Mouse (Mus musculus) neural tube, embryonic 13.5 days (tissue): Measurements from ENCODE around the gene Znhit3. TPM values are rescaled to one million over a fixed set of nuclear protein-coding genes. Genes with fewer than 3 reads are reported as not detected.
"Not testable (repeated sequence)": the region's sequence is repeated elsewhere in the genome, so short reads cannot be mapped to it uniquely, and the experiment has no call there.

Experiments
- ATAC-seq: fragments of 200-750 bp; cut with Nextera tagmentation; 2 replicates; pipeline ENCODE4 v1.8.0; 2017; ENCODE audit warnings: low read depth, mild to moderate bottlenecking, moderate TSS enrichment, moderate library complexity
- H3K27ac ChIP-seq: fragments of 300-500 bp; sonication (generic); replicated peaks from 2 replicates; pipeline ENCODE4 v1.5.1; 2015; ENCODE audit warnings: moderate library complexity, mild to moderate bottlenecking, inconsistent platforms
- H3K27me3 ChIP-seq: fragments of 300-500 bp; sonication (generic); 2 replicates; pipeline ENCODE4 v1.6.1; 2015; ENCODE audit warnings: mild to moderate bottlenecking, inconsistent platforms
- H3K36me3 ChIP-seq: fragments of 300-500 bp; sonication (generic); 2 replicates; pipeline ENCODE4 v1.6.1; 2015; ENCODE audit warnings: mild to moderate bottlenecking, inconsistent platforms
- H3K4me1 ChIP-seq: fragments of 300-500 bp; sonication (generic); replicated peaks from 2 replicates; pipeline ENCODE4 v1.6.1; 2015; ENCODE audit warnings: inconsistent platforms
- H3K4me2 ChIP-seq: fragments of 300-500 bp; sonication (generic); 2 replicates; pipeline ENCODE4 v1.6.1; 2015; ENCODE audit warnings: inconsistent platforms, mild to moderate bottlenecking, moderate library complexity
- H3K4me3 ChIP-seq: fragments of 300-500 bp; sonication (generic); 2 replicates; pipeline ENCODE4 v1.5.1; 2015; ENCODE audit warnings: mild to moderate bottlenecking, inconsistent platforms
- H3K9ac ChIP-seq: fragments of 300-500 bp; sonication (generic); 2 replicates; pipeline ENCODE4 v1.6.1; 2015; ENCODE audit warnings: moderate library complexity, mild to moderate bottlenecking, inconsistent platforms
- H3K9me3 ChIP-seq: fragments of 300-500 bp; sonication (generic); 2 replicates; pipeline ENCODE4 v1.6.1; 2016; ENCODE audit warnings: inconsistent platforms
- WGBS: fragments of 180-500 bp; shearing (Covaris S2); methylation state at CpG from one replicate; pipeline ENCODE4 v1.1.7; 2015; 5-methylcytosine and 5-hydroxymethylcytosine counted together
- polyA plus RNA-seq: library from polyadenylated mRNA; unstranded; fragments of >200 nt; fragmentation: Nextera tagmentation; extraction: Ambion mirVana; gene quantifications from 2 replicates; pipeline ENCODE4 v1.2.1, GENCODE M21; 2015

Gene Znhit3
- polyA plus RNA-seq, 1 experiment from 2014 or later, result 68.0 TPM

DNA sequence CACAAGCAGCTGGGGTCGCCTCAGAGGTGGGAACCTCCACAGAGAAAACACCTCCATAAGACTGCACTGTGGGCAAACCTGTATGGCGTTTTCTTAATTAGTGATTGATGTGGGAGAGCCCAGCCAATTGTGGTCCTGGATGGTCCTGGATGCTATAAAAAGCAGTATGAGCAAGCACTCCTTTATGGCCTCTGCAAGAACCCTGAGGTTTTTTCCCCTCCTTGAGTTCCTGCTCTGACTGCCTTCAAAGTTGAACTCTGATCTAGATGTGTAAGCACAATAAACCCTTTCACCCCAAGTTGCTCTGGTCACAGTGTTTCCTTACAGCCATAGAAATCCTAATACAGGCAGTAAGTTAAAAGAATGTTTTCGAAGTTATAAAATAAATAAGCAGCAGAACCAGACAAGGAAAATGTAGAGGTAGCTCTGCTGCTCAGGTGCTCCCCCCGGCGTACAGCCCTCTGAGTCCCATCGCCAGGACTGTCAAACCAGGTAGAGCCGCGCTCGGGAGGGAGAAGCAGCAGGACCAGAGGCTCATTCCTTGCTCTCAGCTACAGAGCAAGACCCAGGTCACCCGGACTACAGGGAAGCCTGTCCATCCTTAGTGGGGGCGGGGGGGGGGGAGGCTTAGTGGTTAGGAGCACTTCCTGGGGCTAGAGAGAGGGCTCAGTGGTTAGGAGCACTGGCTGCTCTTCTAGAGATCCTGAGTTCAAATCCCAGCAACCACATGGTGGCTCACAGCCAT, 29.2 kb downstream of the Znhit3 start:
- ATAC-seq, result no peak
- Histone ChIP-seq H3K9ac (no peak overlapping the region), H3K27me3 (no peaks in the 10 kb centered on the region), H3K4me2 (no peak overlapping the region), H3K36me3 (peaks cover 74% of the 10 kb centered on the region), H3K4me3 (no peak overlapping the region), H3K9me3 (no peaks in the 10 kb centered on the region), H3K4me1 (no peaks in the 10 kb centered on the region), H3K27ac (no peak overlapping the region)
- WGBS, result 93% methylated on average over 11 of the region's 11 CpGs

DNA sequence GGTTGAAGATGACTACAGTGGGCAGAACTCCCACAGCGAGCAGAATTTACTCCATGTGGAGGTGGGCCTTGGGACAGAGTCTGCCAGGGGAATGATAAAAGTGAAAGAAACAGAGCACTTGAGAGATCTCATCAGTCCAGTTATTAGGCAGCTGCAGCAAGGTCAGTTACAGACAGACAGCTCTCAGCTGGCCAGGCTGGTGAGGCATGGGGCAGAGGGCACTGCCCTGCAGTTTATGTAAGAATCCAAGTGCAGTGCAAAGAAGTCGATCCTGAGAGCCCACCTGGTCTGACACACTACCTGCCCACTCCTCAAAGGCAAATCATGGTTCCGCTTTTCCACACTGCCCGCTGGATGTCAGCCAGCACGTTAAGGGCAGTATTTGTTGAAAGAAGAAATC, 29.9 kb downstream of the Znhit3 start:
- peaks cover 67% of the 10 kb centered on the region for H3K36me3 ChIP-seq
- no peaks in the 10 kb centered on the region for H3K9me3 ChIP-seq
- 86% methylated on average over 5 of the region's 5 CpGs for WGBS
- H3K9ac ChIP-seq, result no peak overlapping the region
- H3K4me3 ChIP-seq, result no peak overlapping the region
- no peak for ATAC-seq
- H3K27me3 ChIP-seq, result no peaks in the 10 kb centered on the region
- no peak overlapping the region for H3K27ac ChIP-seq
- no peak overlapping the region for H3K4me2 ChIP-seq
- peaks cover 7% of the 10 kb centered on the region for H3K4me1 ChIP-seq

DNA sequence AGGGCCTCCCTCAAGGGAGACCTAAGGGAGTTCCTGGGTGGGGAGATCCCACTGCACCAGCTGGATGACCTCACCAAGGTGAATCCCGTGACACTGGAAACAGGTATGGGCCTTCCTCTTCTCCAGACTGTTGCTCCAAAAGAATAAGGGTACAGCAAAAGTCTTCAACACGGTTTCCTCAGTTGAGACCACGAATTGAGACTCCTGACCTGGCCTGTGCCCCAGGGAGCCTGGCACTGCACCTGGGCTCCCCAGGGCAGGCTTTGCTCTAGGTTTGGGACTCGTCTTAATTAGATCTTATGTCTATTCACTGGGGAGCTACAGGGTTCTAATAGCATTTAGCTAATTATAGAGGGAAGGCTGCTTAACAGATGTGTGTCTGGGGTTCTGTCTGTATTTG, 30.9 kb downstream of the Znhit3 start:
- H3K27ac ChIP-seq, result no peak overlapping the region
- no peak overlapping the region for H3K9ac ChIP-seq
- H3K4me3 ChIP-seq, result no peak overlapping the region
- no peaks in the 10 kb centered on the region for H3K27me3 ChIP-seq
- H3K4me2 ChIP-seq, result no peak overlapping the region
- H3K9me3 ChIP-seq, result no peaks in the 10 kb centered on the region
- ATAC-seq, result no peak
- 80% methylated on average over 4 of the region's 4 CpGs for WGBS
- H3K36me3 ChIP-seq, result peaks cover 64% of the 10 kb centered on the region
- H3K4me1 ChIP-seq, result peaks cover 14% of the 10 kb centered on the region

DNA sequence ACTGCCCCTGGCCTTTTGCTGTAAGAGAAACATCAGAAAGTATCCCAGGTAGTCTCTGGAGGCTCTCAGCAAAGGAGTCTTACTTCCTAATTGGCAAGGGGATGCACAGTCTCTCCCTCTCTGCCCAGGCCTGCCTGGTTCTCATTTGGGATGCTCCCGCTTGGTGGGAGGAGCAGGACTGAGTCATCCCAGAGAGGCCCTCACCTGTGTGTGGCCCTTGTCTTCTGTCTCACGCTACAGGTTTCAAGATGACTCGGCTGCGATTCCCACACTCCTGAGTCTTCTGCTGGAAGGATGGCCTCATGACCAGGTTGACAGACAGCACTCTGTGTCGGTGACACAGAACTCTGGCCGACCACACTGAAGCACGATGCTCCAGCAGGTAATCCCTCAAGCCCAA, 33.8 kb downstream of the Znhit3 start:
- Histone ChIP-seq H3K27ac (no peak overlapping the region), H3K9me3 (no peaks in the 10 kb centered on the region), H3K27me3 (no peaks in the 10 kb centered on the region), H3K4me1 (peaks cover 21% of the 10 kb centered on the region), H3K9ac (no peak overlapping the region), H3K4me2 (no peak overlapping the region), H3K36me3 (peaks cover 43% of the 10 kb centered on the region), H3K4me3 (no peak overlapping the region)
- WGBS, result 96% methylated on average over 7 of the region's 7 CpGs
- ATAC-seq, result no peak

DNA sequence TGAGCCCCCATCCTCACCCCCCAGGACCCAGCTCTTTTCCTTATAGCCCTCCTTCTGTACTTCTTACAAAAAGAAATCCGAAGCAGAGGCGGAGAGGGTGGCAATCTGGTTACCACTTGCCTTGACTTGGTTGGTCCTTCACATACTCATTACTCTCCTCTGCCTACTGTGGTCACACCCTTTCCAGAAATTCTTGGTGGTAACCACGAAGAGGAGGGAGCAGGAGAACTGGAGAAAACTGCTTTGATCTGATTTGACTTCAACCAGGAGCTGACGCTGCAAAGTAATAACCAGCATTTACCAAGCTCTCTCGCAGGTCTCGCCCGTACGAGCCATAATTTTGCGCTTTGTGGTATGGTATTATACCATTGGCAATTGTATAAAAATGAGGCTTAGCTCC, 35.2 kb downstream of the Znhit3 start:
- no peak for ATAC-seq
- Histone ChIP-seq H3K4me1 (peaks cover 21% of the 10 kb centered on the region), H3K4me3 (peak overlapping the region; percentile 65), H3K27me3 (no peaks in the 10 kb centered on the region), H3K4me2 (peak overlapping the region; percentile 95), H3K36me3 (peaks cover 32% of the 10 kb centered on the region), H3K9me3 (no peaks in the 10 kb centered on the region), H3K27ac (peak overlapping the region; percentile 91), H3K9ac (peak overlapping the region; percentile 85)
- 63% methylated on average over 9 of the region's 9 CpGs for WGBS

DNA sequence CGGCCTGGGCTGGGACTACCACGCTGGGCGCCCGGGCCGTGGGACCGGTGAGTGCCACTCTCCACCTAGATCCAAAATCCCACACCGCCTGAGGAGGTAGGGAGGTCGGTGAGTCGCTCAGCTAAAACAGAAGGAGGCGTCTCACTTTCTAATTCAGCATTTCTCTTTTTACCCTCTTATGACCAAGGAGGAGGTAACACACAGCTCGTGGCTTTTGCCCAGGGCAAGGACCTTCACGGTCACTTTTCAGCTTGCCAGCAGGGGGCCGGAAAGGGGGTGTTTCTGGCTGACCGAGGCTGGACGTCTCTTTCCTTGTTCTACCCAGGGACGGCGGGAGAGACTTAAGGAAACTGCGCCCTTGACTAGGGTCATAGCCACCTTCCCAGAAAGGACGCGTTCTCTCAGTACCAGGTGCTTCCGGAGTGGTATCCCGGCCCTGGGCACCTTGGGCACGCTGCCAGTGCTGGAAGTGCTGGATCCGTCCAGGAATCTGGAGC, 35.7 kb downstream of the Znhit3 start:
- peak; percentile 9; the same call in 1 of the 2 replicates for ATAC-seq
- Histone ChIP-seq H3K27ac (peak overlapping the region; percentile 91), H3K9me3 (no peaks in the 10 kb centered on the region), H3K4me1 (peaks cover 21% of the 10 kb centered on the region), H3K4me3 (peak overlapping the region; percentile 65), H3K4me2 (peak overlapping the region; percentile 95), H3K9ac (peak overlapping the region; percentile 85), H3K27me3 (no peaks in the 10 kb centered on the region), H3K36me3 (peaks cover 29% of the 10 kb centered on the region)
- 0% methylated on average over 24 of the region's 24 CpGs for WGBS

DNA sequence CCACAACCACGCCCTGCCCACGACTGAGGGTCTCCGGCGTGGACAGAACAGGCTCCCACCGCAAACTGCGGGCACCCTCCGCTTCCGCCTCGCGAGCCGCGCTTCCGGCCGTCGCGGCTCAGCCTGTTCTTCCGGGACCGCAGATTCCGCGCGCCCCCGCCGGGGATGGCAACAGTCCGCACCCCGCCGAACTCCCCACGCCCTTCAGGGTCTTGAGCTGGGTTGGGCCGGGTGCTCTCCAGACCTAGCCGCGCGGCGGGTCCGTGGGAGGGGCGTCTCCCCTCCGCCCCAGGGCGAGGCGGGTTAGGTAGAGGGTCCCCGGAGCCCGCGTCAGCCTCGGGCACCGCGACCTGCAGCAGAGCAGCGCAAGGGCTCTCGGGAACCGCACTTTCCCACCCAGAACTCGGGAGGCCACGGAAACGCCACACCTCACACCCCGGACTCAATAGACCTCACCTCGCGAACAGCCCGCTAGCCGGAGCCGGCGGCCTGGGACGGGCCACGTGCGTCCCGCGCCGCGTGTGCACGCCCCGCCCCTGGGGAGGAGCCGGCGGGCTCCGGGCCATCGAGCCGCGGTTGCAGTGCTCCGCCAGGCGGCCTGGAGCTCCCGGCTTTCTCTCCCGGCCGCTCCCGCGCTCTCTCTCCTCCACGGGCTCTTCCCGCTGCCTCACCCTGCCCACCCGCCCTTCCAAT, 36.2 kb downstream of the Znhit3 start, which contains the start of the genes Myo19 and Pigw:
Gene Myo19 (plus strand): TSS at position 377 of the 693 bp plus-strand sequence.
Gene Pigw (minus strand): TSS at position 514 of the 693 bp plus-strand sequence.
- H3K36me3 ChIP-seq, result peaks cover 23% of the 10 kb centered on the region
- H3K4me1 ChIP-seq, result peaks cover 21% of the 10 kb centered on the region
- WGBS, result under 1% methylated on average over 81 of the region's 81 CpGs
- ATAC-seq, result peak; percentile 96
- no peaks in the 10 kb centered on the region for H3K27me3 ChIP-seq
- H3K9ac ChIP-seq, result peak within 1 kb of the TSS; percentile 85
- no peaks in the 10 kb centered on the region for H3K9me3 ChIP-seq
- H3K27ac ChIP-seq, result peak within 1 kb of the TSS; percentile 91
- H3K4me3 ChIP-seq, result peak within 1 kb of the TSS; percentile 65
- peak within 1 kb of the TSS; percentile 95 for H3K4me2 ChIP-seq

DNA sequence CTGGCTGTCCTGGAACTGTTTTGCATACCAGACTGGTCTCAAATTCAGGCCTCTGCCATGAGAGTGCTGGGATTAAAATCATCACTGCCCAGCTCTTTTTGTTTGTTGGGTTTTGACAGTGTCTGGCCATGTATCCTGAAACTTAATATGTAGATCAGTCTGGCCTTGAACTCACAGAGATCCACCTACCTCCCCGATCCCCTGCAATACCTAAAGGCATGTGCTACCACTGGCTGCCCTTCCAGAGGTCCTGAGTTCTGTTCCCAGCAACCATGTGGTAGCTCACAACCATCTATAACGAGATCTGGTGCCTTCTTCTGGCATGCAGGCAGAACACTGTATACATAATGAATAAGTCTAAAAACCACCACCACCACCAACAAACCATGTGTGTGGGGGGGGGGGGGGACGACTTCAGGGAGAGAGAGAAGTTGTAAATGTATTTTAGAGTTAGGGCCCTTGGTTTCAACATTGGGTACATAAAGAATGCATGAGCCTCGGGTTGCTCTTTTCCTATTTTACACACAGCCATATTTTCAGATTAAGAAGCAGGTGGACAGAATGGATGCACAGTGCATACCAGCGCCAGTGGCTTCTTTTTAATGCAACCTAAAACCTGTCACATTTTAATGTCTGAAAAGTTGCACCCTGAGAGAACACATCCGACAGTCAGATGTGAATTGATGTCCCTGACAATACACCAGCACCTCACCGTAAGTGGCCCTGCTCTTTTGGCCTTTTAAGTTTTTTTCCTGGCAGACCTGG, 37.0 kb downstream of the Znhit3 start:
- H3K9ac ChIP-seq, result peak overlapping the region; percentile 85
- peak overlapping the region; percentile 91 for H3K27ac ChIP-seq
- H3K4me2 ChIP-seq, result peak overlapping the region; percentile 95
- 19% methylated on average over 7 of the region's 7 CpGs for WGBS
- H3K4me1 ChIP-seq, result peaks cover 21% of the 10 kb centered on the region
- no peak for ATAC-seq
- peak overlapping the region; percentile 65 for H3K4me3 ChIP-seq
- no peaks in the 10 kb centered on the region for H3K9me3 ChIP-seq
- H3K27me3 ChIP-seq, result no peaks in the 10 kb centered on the region
- peaks cover 16% of the 10 kb centered on the region for H3K36me3 ChIP-seq

DNA sequence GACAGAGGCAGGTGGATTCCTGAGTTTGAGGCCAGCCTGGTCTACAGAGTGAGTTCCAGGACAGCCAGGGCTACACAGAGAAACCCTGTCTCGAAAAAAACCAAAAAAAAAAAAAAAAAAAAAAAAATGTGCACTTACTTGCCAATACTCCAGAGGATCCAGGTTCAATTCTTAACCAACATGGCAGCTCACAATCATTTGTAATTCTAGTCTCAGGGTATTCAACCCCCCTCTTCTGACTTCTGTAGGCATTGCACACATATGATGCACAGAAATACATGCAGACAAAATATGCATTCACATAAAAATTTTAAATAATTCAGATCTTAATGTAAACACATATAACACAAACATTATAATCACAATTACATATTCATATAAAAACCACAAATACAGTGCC, 40.1 kb downstream of the Znhit3 start:
- H3K4me2 ChIP-seq, H3K9ac ChIP-seq, H3K27ac ChIP-seq, H3K9me3 ChIP-seq, ATAC-seq, H3K4me3 ChIP-seq, H3K36me3 ChIP-seq, H3K27me3 ChIP-seq: not testable (repeated sequence)
- peaks cover 26% of the 10 kb centered on the region for H3K4me1 ChIP-seq
- WGBS, result no CpG with 5 or more reads among the region's 1 CpGs

DNA sequence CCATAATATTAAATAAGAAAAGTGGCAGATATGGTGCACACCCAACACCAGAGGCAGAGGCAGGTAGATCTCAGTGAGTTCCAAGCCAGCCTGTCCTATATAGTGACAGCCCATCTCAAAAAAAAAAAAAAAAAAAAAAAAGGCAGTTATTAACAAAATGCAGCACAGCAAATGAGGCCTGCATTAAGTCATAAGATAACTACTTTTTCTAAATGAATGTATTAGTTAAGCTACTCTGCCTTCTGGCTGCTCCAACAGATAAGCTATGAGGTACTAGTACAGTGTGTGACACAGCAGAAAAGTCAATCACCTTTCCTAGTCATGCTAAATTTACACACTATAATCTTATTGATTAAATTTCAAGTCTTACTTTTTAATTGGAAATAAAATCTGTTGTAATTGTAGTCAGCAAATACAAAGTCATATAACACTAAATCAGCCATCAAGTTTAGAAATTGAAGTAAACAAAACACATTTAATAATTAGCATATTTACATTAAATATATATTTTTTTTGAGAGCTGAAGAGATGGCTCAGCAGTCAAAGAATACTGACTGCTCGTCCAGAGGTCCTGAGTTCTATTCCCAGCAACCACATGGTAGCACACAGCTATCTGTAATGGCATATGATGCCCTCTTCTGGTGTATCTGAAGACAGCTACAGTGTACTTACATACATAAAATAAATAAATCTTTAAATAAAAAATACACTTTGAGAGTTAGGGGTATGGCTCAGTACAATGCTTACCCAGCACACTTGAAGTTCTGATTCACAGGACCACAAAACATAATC, 42.9 kb downstream of the Znhit3 start:
- Histone ChIP-seq H3K9ac (no peak overlapping the region), H3K4me3 (no peak overlapping the region), H3K36me3 (peaks cover 5% of the 10 kb centered on the region), H3K27ac (no peak overlapping the region), H3K9me3 (no peaks in the 10 kb centered on the region), H3K27me3 (no peaks in the 10 kb centered on the region), H3K4me2 (no peak overlapping the region), H3K4me1 (peaks cover 23% of the 10 kb centered on the region)
- no peak for ATAC-seq
- WGBS, result 69% methylated on average over 1 of the region's 1 CpGs

DNA sequence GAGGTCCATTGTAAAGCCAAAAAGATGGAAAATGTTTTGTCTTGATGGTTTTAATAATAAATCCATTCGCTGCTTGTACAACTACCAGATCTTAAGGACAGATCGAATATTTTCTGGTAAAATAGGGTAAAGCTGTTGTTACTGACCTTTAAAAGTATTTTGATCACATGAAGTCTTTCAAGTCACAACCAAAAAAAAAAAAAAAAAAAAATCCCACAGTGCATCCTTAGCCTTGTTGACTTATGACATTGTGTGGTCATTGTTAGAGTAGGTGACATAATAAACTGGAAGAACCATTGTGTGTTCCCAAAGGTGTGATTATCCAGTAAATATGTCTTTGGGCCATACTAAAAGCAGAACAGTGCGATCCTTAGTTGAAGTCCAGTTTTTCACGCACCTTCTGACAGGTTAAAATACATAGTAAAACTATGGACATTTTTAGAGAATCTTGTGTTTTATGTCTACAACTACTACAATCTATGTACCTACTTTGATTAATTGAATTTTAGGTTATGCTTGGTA, 44.6 kb downstream of the Znhit3 start:
- H3K4me1 ChIP-seq, result peaks cover 34% of the 10 kb centered on the region
- H3K4me2 ChIP-seq, result peak overlapping the region; percentile 74
- no peaks in the 10 kb centered on the region for H3K36me3 ChIP-seq
- H3K9ac ChIP-seq, result peak overlapping the region; percentile 95
- ATAC-seq, result no peak
- 72% methylated on average over 4 of the region's 4 CpGs for whole genome bisulfite sequencing
- H3K4me3 ChIP-seq, result peak overlapping the region; percentile 100
- H3K27ac ChIP-seq, result peak overlapping the region; percentile 98
- no peaks in the 10 kb centered on the region for H3K27me3 ChIP-seq
- H3K9me3 ChIP-seq, result no peaks in the 10 kb centered on the region
